Mouse (Mus musculus): ENCODE measurements around the gene Dzip1. TPM values are rescaled to one million over a fixed set of nuclear protein-coding genes. Genes with fewer than 3 reads are reported as not detected.
A peak's percentile ranks its signal among the peaks of the same experiment; 100 is the strongest.

Dzip1 gene
- total and polyA plus RNA-seq, 2 experiments from 2014 or later = 99.0 to 352 TPM

DNA sequence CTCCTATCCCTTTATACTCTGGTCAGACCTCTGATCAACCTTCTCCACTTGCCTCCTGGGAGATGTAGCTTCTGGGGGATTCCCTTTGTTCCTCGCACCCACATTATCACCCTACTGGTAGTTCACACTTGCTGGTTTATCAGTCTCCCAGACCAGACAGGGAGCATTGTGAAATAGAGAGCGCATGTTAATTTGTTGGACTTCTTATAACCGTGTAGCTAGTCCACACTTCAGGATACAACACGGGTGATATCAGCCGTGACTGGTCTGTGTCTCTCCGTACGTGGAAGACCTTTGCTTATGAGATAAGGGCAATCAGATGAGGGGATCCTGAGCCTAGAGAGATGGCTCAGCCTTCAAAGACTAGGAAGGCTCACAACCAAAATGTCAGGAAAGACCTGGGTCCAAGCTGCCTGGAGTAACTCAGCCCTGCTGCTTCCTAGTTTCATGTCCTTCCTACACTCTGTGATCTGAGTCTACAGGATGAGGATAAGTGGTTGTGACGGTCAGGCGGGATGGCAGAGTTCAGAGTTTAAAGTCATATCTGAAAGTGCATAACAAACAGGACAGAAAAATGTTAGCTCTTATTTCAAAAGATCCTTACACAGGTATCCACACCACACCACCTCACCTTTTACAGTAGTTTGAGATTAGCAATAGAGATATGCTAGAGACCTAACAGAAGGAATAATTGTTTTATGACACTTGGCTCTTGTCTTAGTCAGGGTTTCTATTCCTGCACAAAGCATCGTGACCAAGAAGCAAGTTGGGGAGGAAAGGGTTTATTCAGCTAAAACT is 59.0 kb downstream of the Dzip1 start:
- Histone ChIP-seq H3K4me1 (ENCODE audit: insufficient read depth, low read length) (no peaks in the 10 kb centered on the region), H3K9ac (replicated peaks; ENCODE audit: low read length) (no peak overlapping the region), H3K4me2 (ENCODE audit: low read depth, low read length) (no peak overlapping the region), H3K27me3 (ENCODE audit: insufficient read depth, low read length) (no peaks in the 10 kb centered on the region), H3K4me3 (ENCODE audit: low read length) (no peak overlapping the region), H3K36me3 (ENCODE audit: insufficient read depth, low read length) (no peaks in the 10 kb centered on the region), H3K9me3 (ENCODE audit: low read length) (no peaks in the 10 kb centered on the region), H3K27ac (no peak overlapping the region)
- no peak for DNase-seq (ENCODE audit: low spot score)
- no peak for TF ChIP-seq CTCF (IDR thresholded peaks at IDR 0.05; ENCODE audit: low read depth)
- 91% methylated on average over 10 of the region's 10 CpGs for WGBS
- no peak for ATAC-seq

DNA sequence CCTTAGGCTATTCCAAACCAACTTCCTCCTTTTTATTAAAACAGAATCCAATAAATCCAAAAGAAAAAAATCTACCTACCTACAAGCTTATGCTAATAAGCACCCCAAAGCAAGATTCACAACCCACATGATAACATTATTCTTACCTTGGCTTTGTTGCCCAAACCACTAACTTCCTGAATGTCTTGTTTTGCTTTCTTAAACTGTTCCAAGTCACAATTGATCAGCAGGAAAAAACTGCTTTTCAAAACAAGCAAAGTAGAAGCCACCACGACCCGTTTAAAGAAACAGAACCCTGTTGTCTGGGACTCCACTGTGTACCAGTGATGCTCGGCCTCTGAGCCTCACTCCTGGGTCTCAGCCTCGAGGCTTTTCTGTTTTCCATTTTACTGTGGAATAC is 60.4 kb downstream of the Dzip1 start:
- Histone ChIP-seq H3K27me3 (ENCODE audit: insufficient read depth, low read length) (no peaks in the 10 kb centered on the region), H3K36me3 (ENCODE audit: insufficient read depth, low read length) (no peaks in the 10 kb centered on the region), H3K27ac (no peak overlapping the region), H3K4me2 (ENCODE audit: low read depth, low read length) (no peak overlapping the region), H3K9ac (replicated peaks; ENCODE audit: low read length) (no peak overlapping the region), H3K4me3 (ENCODE audit: low read length) (no peak overlapping the region), H3K4me1 (ENCODE audit: insufficient read depth, low read length) (no peaks in the 10 kb centered on the region), H3K9me3 (ENCODE audit: low read length) (no peaks in the 10 kb centered on the region)
- DNase-seq (ENCODE audit: low spot score) (no peak), ATAC-seq (no peak)
- TF ChIP-seq CTCF (IDR thresholded peaks at IDR 0.05; ENCODE audit: low read depth) = no peak
- WGBS = 59% methylated on average over 4 of the region's 4 CpGs

DNA sequence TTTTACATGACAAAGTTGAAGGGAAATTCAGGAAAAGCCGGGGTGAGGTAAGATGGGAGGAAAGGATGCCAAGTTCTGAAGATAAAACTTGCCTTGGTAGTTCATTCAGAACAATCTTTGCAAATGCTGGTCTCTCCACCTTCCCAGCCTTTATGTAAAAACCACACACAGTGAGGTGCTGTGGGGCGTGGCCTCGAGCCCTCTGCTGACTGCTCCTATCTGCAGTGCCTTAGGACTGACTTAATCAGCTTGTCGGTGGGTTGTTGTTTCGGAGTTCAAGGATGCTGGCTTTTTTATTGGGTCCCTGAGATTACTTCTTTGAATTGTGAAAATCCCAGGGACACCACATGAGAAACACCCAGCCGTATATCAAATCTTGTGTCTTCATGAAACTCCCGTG is 63.0 kb downstream of the Dzip1 start:
- Histone ChIP-seq H3K4me2 (ENCODE audit: low read depth, low read length) (no peak overlapping the region), H3K36me3 (ENCODE audit: insufficient read depth, low read length) (no peaks in the 10 kb centered on the region), H3K9ac (replicated peaks; ENCODE audit: low read length) (no peak overlapping the region), H3K27ac (no peak overlapping the region), H3K4me1 (ENCODE audit: insufficient read depth, low read length) (no peaks in the 10 kb centered on the region), H3K9me3 (ENCODE audit: low read length) (no peaks in the 10 kb centered on the region), H3K27me3 (ENCODE audit: insufficient read depth, low read length) (no peaks in the 10 kb centered on the region; the same call in 1 of the 2 replicates), H3K4me3 (ENCODE audit: low read length) (no peak overlapping the region)
- no peak for ATAC-seq
- TF ChIP-seq CTCF (IDR thresholded peaks at IDR 0.05; ENCODE audit: low read depth) = no peak
- WGBS = 76% methylated on average over 7 of the region's 7 CpGs
- DNase-seq (ENCODE audit: low spot score) = no peak

DNA sequence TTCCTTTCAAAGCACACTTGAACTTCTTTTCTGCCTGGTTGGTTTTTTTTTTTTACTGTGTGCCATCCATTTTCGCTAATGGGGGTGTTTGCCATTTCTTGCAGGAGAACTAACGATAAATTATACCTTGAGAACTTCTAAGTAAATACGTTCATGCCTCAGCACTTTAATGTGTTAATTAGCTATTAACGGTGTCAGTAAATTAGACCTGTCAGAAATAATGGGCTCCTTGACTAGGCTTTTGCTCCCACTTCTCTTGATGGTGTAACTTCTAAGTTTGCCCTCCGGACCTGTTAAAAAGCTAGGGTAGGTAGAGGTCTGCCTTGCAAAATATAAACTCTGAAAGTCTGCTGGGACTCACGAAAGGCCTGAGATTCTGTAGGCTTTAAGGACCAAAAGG is 66.9 kb downstream of the Dzip1 start:
- no peak for ATAC-seq
- H3K9me3 ChIP-seq (ENCODE audit: low read length) = no peaks in the 10 kb centered on the region
- no peak for TF ChIP-seq CTCF (IDR thresholded peaks at IDR 0.05; ENCODE audit: low read depth)
- H3K36me3 ChIP-seq (ENCODE audit: insufficient read depth, low read length) = no peaks in the 10 kb centered on the region
- H3K4me2 ChIP-seq (ENCODE audit: low read depth, low read length) = no peak overlapping the region
- WGBS = 72% methylated on average over 6 of the region's 6 CpGs
- H3K9ac ChIP-seq (replicated peaks; ENCODE audit: low read length) = no peak overlapping the region
- DNase-seq (ENCODE audit: low spot score) = no peak
- H3K27me3 ChIP-seq (ENCODE audit: insufficient read depth, low read length) = peaks cover 6% of the 10 kb centered on the region
- H3K4me3 ChIP-seq (ENCODE audit: low read length) = no peak overlapping the region
- peak overlapping the region; percentile 37; the same call in 1 of the 2 replicates for H3K27ac ChIP-seq
- H3K4me1 ChIP-seq (ENCODE audit: insufficient read depth, low read length) = no peaks in the 10 kb centered on the region; the same call in 1 of the 2 replicates

DNA sequence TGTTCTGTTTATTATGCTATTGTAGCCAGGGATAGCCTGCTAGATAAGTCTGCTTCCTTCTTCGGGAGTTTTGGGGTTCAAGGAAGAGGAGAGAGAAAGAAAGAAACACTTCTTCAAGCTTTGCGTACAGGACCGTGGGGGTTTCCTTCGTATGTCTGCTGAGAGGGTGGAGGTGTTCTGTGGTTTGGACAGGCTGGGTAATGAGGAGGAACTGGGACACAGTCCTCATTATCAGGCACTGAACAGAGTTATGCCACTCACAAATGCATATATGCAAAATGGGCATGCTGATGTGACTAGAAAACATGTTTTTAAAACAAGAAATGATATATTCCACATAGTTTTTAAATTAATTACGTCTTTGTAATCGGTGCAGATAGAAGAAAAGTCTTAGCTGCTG is 68.7 kb downstream of the Dzip1 start:
- peaks cover 6% of the 10 kb centered on the region for H3K27me3 ChIP-seq (ENCODE audit: insufficient read depth, low read length)
- H3K4me1 ChIP-seq (ENCODE audit: insufficient read depth, low read length) = no peaks in the 10 kb centered on the region; the same call in 1 of the 2 replicates
- DNase-seq (ENCODE audit: low spot score) (no peak), ATAC-seq (no peak)
- H3K4me2 ChIP-seq (ENCODE audit: low read depth, low read length) = no peak overlapping the region
- TF ChIP-seq CTCF (IDR thresholded peaks at IDR 0.05; ENCODE audit: low read depth) = no peak
- 81% methylated on average over 6 of the region's 6 CpGs for WGBS
- no peak overlapping the region for H3K4me3 ChIP-seq (ENCODE audit: low read length)
- H3K36me3 ChIP-seq (ENCODE audit: insufficient read depth, low read length) = no peaks in the 10 kb centered on the region
- H3K9ac ChIP-seq (replicated peaks; ENCODE audit: low read length) = no peak overlapping the region
- no peak overlapping the region for H3K27ac ChIP-seq
- no peaks in the 10 kb centered on the region for H3K9me3 ChIP-seq (ENCODE audit: low read length)

DNA sequence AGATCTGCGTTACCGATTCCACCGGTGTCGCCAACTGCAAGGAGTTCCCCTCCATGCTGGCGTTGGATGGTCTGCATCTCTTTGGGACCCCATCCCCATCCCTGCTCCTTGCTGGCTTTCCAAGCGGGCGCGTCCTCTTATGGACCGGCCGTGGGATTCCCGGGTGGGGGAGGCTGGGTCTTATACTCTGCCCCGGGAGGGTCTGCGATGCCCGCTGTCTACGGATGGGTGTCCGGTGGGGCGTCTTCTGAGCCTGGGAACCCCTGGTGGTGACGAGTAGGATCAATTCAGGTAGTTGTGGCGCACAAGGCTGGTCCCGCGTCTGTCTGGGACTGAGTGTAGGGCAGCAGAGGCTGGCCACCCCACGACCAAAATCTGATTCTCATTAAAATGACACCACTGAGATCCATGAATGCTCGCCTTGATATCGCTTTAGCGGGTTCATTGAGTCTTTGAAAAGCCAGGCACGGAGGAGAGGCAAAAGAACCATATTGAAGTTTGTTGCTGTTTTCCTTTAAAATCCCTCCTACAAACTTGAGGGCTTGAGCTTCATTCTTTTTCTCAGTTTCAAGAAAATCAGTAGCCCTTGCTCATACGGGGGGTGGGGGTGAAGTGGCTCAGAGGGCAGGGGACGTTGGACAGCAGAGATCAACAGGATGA is 70.0 kb downstream of the Dzip1 start:
- no peaks in the 10 kb centered on the region for H3K36me3 ChIP-seq (ENCODE audit: insufficient read depth, low read length)
- ATAC-seq (peak; percentile 63), DNase-seq (ENCODE audit: low spot score) (no peak)
- H3K4me1 ChIP-seq (ENCODE audit: insufficient read depth, low read length) = no peaks in the 10 kb centered on the region; the same call in 1 of the 2 replicates
- peak overlapping the region; percentile 43 for H3K9ac ChIP-seq (replicated peaks; ENCODE audit: low read length)
- H3K9me3 ChIP-seq (ENCODE audit: low read length) = no peaks in the 10 kb centered on the region
- H3K4me2 ChIP-seq (ENCODE audit: low read depth, low read length) = peak overlapping the region; percentile 87
- H3K4me3 ChIP-seq (ENCODE audit: low read length) = peak overlapping the region; percentile 48
- peak; percentile 46 for TF ChIP-seq CTCF (IDR thresholded peaks at IDR 0.05; ENCODE audit: low read depth)
- WGBS = 1% methylated on average over 28 of the region's 28 CpGs
- 0 out of 2 replicates have a peak overlapping the region, but pooled peaks have one; percentile 22 for H3K27ac ChIP-seq
- H3K27me3 ChIP-seq (ENCODE audit: insufficient read depth, low read length) = peaks cover 6% of the 10 kb centered on the region

Data from hindbrain, postnatal 0 days (tissue).